Mouse (Mus musculus) testis, adult 2 months (tissue): Measurements from ENCODE around the gene Pcbp2.

Experiments
- CTCF ChIP-seq: fragments of 200-500 bp; IDR thresholded peaks from 2 replicates; pipeline ENCODE4 v1.5.1; 2012; ENCODE audit warnings: low read depth, mild to moderate bottlenecking, inconsistent platforms, low read length, moderate library complexity; ENCODE audit not compliant: control insufficient read depth, insufficient read depth, insufficient replicate concordance
- POLR2A ChIP-seq: fragments of 200-500 bp; IDR thresholded peaks from 2 replicates; pipeline ENCODE4 v1.6.1; 2012; ENCODE audit warnings: low read depth, mild to moderate bottlenecking, inconsistent platforms, low read length, moderate library complexity; ENCODE audit not compliant: control insufficient read depth

GRCm38 (mm10) chr15:102528396-102528795 is 58.1 kb downstream of the Pcbp2 start:
- TF ChIP-seq CTCF (no peak), POLR2A (no peak)
